Mouse (Mus musculus) midbrain, embryonic 11.5 days (tissue): Measurements from ENCODE around the gene Gm20518. TPM values are rescaled to one million over a fixed set of nuclear protein-coding genes. Genes with fewer than 3 reads are reported as not detected.
A peak's percentile ranks its signal among the peaks of the same experiment; 100 is the strongest.

Experiments
- ATAC-seq: fragments of 200-750 bp; cut with Nextera tagmentation; 2 replicates; pipeline ENCODE4 v1.8.0; 2017; ENCODE audit warnings: moderate TSS enrichment, moderate library complexity; ENCODE audit not compliant: low FRiP score
- DNase-seq: peaks from one replicate; pipeline ENCODE4 v3.0.0; 2015; ENCODE audit warnings: low spot score; ENCODE audit errors: missing footprints
- H3K27ac ChIP-seq: fragments of 300-500 bp; sonication (generic); 2 replicates; pipeline ENCODE4 v1.5.1; 2014; ENCODE audit warnings: low read depth, low read length
- H3K27me3 ChIP-seq: fragments of 300-500 bp; sonication (generic); 2 replicates; pipeline ENCODE4 v1.6.1; 2014; ENCODE audit warnings: mild to moderate bottlenecking, low read length, moderate library complexity, mixed read lengths; ENCODE audit not compliant: control insufficient read depth, insufficient read depth
- H3K36me3 ChIP-seq: fragments of 300-500 bp; sonication (generic); 2 replicates; pipeline ENCODE4 v1.6.1; 2014; ENCODE audit warnings: mild to moderate bottlenecking, low read length, moderate library complexity, mixed read lengths; ENCODE audit not compliant: control insufficient read depth, insufficient read depth
- H3K4me1 ChIP-seq: fragments of 300-500 bp; sonication (generic); 2 replicates; pipeline ENCODE4 v1.6.1; 2014; ENCODE audit warnings: low read length; ENCODE audit not compliant: control insufficient read depth, insufficient read depth
- H3K4me2 ChIP-seq: fragments of 300-500 bp; sonication (generic); 2 replicates; pipeline ENCODE4 v1.6.1; 2014; ENCODE audit warnings: mild to moderate bottlenecking, moderate library complexity
- H3K4me3 ChIP-seq: fragments of 300-500 bp; sonication (generic); 2 replicates; pipeline ENCODE4 v1.5.1; 2014; ENCODE audit warnings: low read depth, low read length
- H3K9ac ChIP-seq: fragments of 300-500 bp; sonication (generic); 2 replicates; pipeline ENCODE4 v1.6.1; 2014; ENCODE audit warnings: low read length
- H3K9me3 ChIP-seq: fragments of 300-500 bp; sonication (generic); 2 replicates; pipeline ENCODE4 v1.6.1; 2016; ENCODE audit warnings: low read length; ENCODE audit not compliant: control insufficient read depth
- WGBS: fragments of 180-500 bp; shearing (Covaris S2); extraction: QIAGEN DNeasy Blood & Tissue Kit; methylation state at CpG from one replicate; pipeline ENCODE4 v1.1.7; 2014; 5-methylcytosine and 5-hydroxymethylcytosine counted together
- polyA plus RNA-seq: library from polyadenylated mRNA; unstranded; fragments of >200 nt; fragmentation: Nextera tagmentation; extraction: Ambion mirVana; gene quantifications from 2 replicates; pipeline ENCODE4 v1.2.1, GENCODE M21; 2014

Gene Gm20518
- polyA plus RNA-seq, 1 experiment from 2014 or later = 0.16 TPM

GRCm38 (mm10) chr16:17812120-17812519 lies 79.4 kb downstream of the Gm20518 start:
- no peak overlapping the region for H3K9ac ChIP-seq
- WGBS = 5% methylated on average over 5 of the region's 5 CpGs
- ATAC-seq = no peak
- H3K36me3 ChIP-seq = no peaks in the 10 kb centered on the region
- peaks cover 8% of the 10 kb centered on the region for H3K4me1 ChIP-seq
- no peak overlapping the region for H3K4me2 ChIP-seq
- DNase-seq = peak; percentile 92
- H3K9me3 ChIP-seq = no peaks in the 10 kb centered on the region
- H3K4me3 ChIP-seq = no peak overlapping the region
- no peak overlapping the region for H3K27ac ChIP-seq
- peaks cover 35% of the 10 kb centered on the region for H3K27me3 ChIP-seq

- Histone ChIP-seq H3K27ac (no peak overlapping the region), H3K27me3 (peaks cover 42% of the 10 kb centered on the region), H3K9ac (no peak overlapping the region), H3K36me3 (no peaks in the 10 kb centered on the region), H3K4me2 (no peak overlapping the region), H3K9me3 (no peaks in the 10 kb centered on the region), H3K4me3 (no peak overlapping the region), H3K4me1 (peaks cover 18% of the 10 kb centered on the region)
- DNase-seq (no peak), ATAC-seq (no peak)
- 39% methylated on average over 7 of the region's 7 CpGs for WGBS
Measured at GRCm38 (mm10) chr16:17809711-17810110, 81.8 kb downstream of the Gm20518 start.

GRCm38 (mm10) chr16:17809125-17809524 lies 82.3 kb downstream of the Gm20518 start:
- H3K27ac ChIP-seq = no peak overlapping the region
- ATAC-seq = no peak

GRCm38 (mm10) chr16:17807192-17808009 lies 84.1 kb downstream of the Gm20518 start:
- ATAC-seq = peak; percentile 85
- Histone ChIP-seq H3K4me2 (peak overlapping the region; percentile 98), H3K27me3 (peaks cover 54% of the 10 kb centered on the region), H3K9ac (peak overlapping the region; percentile 93), H3K36me3 (no peaks in the 10 kb centered on the region), H3K9me3 (no peaks in the 10 kb centered on the region), H3K4me1 (peaks cover 38% of the 10 kb centered on the region), H3K27ac (peak overlapping the region; percentile 67; the same call in 1 of the 2 replicates), H3K4me3 (peak overlapping the region; percentile 54)
- WGBS = 2% methylated on average over 71 of the region's 73 CpGs
- DNase-seq = peak; percentile 98

More at GRCm38 (mm10) chr16:17809125-17809524, 82.3 kb downstream of the Gm20518 start:
- peaks cover 44% of the 10 kb centered on the region for H3K27me3 ChIP-seq
- no peak overlapping the region for H3K9ac ChIP-seq
- no peak overlapping the region for H3K4me2 ChIP-seq
- H3K4me1 ChIP-seq = peaks cover 24% of the 10 kb centered on the region
- H3K4me3 ChIP-seq = no peak overlapping the region
- no peaks in the 10 kb centered on the region for H3K9me3 ChIP-seq
- DNase-seq = no peak
- 81% methylated on average over 4 of the region's 4 CpGs for WGBS
- no peaks in the 10 kb centered on the region for H3K36me3 ChIP-seq

GRCm38 (mm10) chr16:17806581-17807191 lies 84.8 kb downstream of the Gm20518 start:
- peak overlapping the region; percentile 67; the same call in 1 of the 2 replicates for H3K27ac ChIP-seq
- H3K36me3 ChIP-seq = no peaks in the 10 kb centered on the region
- H3K4me1 ChIP-seq = peaks cover 40% of the 10 kb centered on the region
- 5% methylated on average over 45 of the region's 50 CpGs for WGBS
- ATAC-seq (peak; percentile 20; the same call in 1 of the 2 replicates), DNase-seq (peak; percentile 97)
- H3K9ac ChIP-seq = peak overlapping the region; percentile 93
- H3K27me3 ChIP-seq = peaks cover 61% of the 10 kb centered on the region
- H3K4me3 ChIP-seq = peak overlapping the region; percentile 54
- H3K9me3 ChIP-seq = no peaks in the 10 kb centered on the region
- peak overlapping the region; percentile 98 for H3K4me2 ChIP-seq

GRCm38 (mm10) chr16:17804982-17805381 lies 86.5 kb downstream of the Gm20518 start:
- H3K4me2 ChIP-seq = peak overlapping the region; percentile 57
- peaks cover 40% of the 10 kb centered on the region for H3K4me1 ChIP-seq
- H3K4me3 ChIP-seq = peak overlapping the region; percentile 35
- no peaks in the 10 kb centered on the region for H3K36me3 ChIP-seq
- DNase-seq = peak; percentile 87
- no peak overlapping the region for H3K27ac ChIP-seq
- H3K9me3 ChIP-seq = no peaks in the 10 kb centered on the region
- H3K27me3 ChIP-seq = peaks cover 77% of the 10 kb centered on the region
- 0 out of 2 replicates have a peak overlapping the region, but pooled peaks have one; percentile 12 for H3K9ac ChIP-seq
- 10% methylated on average over 7 of the region's 7 CpGs for WGBS
- no peak for ATAC-seq

GRCm38 (mm10) chr16:17804449-17804912 lies 87.0 kb downstream of the Gm20518 start:
- Histone ChIP-seq H3K4me2 (peak overlapping the region; percentile 57), H3K4me3 (peak overlapping the region; percentile 35), H3K9me3 (no peaks in the 10 kb centered on the region), H3K9ac (0 out of 2 replicates have a peak overlapping the region, but pooled peaks have one; percentile 12), H3K27me3 (peaks cover 82% of the 10 kb centered on the region), H3K4me1 (peaks cover 38% of the 10 kb centered on the region), H3K27ac (no peak overlapping the region), H3K36me3 (no peaks in the 10 kb centered on the region)
- 2% methylated on average over 33 of the region's 33 CpGs for WGBS
- DNase-seq (peak; percentile 96), ATAC-seq (peak; percentile 26)

GRCm38 (mm10) chr16:17803675-17804448 lies 87.6 kb downstream of the Gm20518 start:
- Histone ChIP-seq H3K9me3 (no peaks in the 10 kb centered on the region), H3K27me3 (peaks cover 85% of the 10 kb centered on the region), H3K9ac (no peak overlapping the region), H3K4me3 (peak overlapping the region; percentile 35), H3K4me2 (peak overlapping the region; percentile 57), H3K4me1 (peaks cover 38% of the 10 kb centered on the region), H3K27ac (no peak overlapping the region), H3K36me3 (no peaks in the 10 kb centered on the region)
- DNase-seq = peak; percentile 92
- 9% methylated on average over 33 of the region's 33 CpGs for WGBS
- ATAC-seq = no peak
